Mouse (Mus musculus): ENCODE measurements at regions not wholly inside any gene's neighbourhood (a gene's known extent, or its start where the extent isn't known, plus 50 kb on each side); places are given as distances from the start of the nearest gene placed in this dataset.
"Not testable (repeated sequence)": the region's sequence is repeated elsewhere in the genome, so short reads cannot be mapped to it uniquely, and the experiment has no call there.

GRCm38 (mm10) chr2:149283274-149283673, 121.6 kb upstream of the Cst10 start:
- peak; percentile 52 for ATAC-seq

GRCm38 (mm10) chr2:149284199-149284598, 120.7 kb upstream of the Cst10 start:
- ATAC-seq: no peak

GRCm38 (mm10) chr2:149296936-149297335, 107.9 kb upstream of the Cst10 start:
- ATAC-seq: not testable (repeated sequence)

GRCm38 (mm10) chr2:149305553-149305952, 99.3 kb upstream of the Cst10 start:
- ATAC-seq: no peak

- peak; percentile 88 for ATAC-seq
Measured at GRCm38 (mm10) chr2:149350239-149350811, 54.5 kb upstream of the Cst10 start.
